ENCODE assay signal across 8 mouse cellular contexts in the genomic region with DNA sequence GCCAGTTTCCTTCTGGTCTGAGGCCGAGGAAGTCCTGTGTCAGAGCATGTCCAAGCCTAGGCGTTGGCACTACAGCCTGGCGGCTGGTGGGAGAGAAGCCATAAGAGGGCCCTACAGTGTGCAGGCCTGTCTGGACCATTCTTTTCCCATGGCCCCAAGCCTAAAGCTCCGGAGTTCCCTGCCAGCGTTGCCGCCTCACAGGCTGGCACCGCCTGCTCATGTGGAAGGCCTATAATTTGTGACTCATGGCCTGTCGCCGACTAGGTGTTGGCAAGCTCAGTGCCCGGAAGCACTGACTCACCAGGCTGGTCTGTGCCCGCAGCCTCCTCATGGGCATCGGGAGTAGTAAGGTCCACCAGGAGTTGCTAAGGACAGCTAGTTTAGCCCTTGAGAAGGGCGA. TPM values are rescaled to one million over a fixed set of nuclear protein-coding genes. Genes with fewer than 3 reads are reported as not detected.
DNase-seq lines count a peak whose midpoint lies in the region; ATAC-seq and TF ChIP-seq lines count a peak whose summit lies in the region.

No protein-coding gene starts in this region.

- POLR2A ChIA-PET in Patski (lab: Charles Lee) = no interaction called here

- WGBS in hindbrain, embryonic 14.5 days = 82% methylated on average over 13 of the region's 13 CpGs
- 85% methylated on average over 13 of the region's 13 CpGs for WGBS in hindbrain, embryonic 13.5 days
- 76% methylated on average over 13 of the region's 13 CpGs for WGBS in kidney, postnatal 0 days
- 18% methylated on average over 13 of the region's 13 CpGs for WGBS in olfactory bulb, adult 2 months
- WGBS in midbrain, embryonic 15.5 days = 89% methylated on average over 13 of the region's 13 CpGs

- DNase-seq in hindbrain, embryonic 14.5 days (ENCODE audit: low spot score) = peak; percentile 45
- peak; percentile 90 for DNase-seq in Patski (ENCODE audit: low read depth, low spot score)
- DNase-seq in kidney, postnatal 0 days (ENCODE audit: low spot score) = no peak
- DNase-seq in spleen, postnatal 36 days (ENCODE audit: low spot score in 2 of 2) = no peak

- in situ Hi-C loops in Patski (cut with MboI; ENCODE audit: low pct_unique_long_range_greater_than_20kb) = loop anchor here (25.0 kb wide), 1 partner anchor 296 kb away; no protein-coding TSS in a partner anchor

- TF ChIP-seq POLR2A in olfactory bulb, adult 2 months (IDR thresholded peaks at IDR 0.05; ENCODE audit: insufficient read depth, low read depth, low read length) = no peak

- no peak overlapping the region for H3K27ac ChIP-seq in hindbrain, embryonic 14.5 days
- no peak overlapping the region for H3K27ac ChIP-seq in hindbrain, embryonic 13.5 days
- 0 out of 2 replicates have a peak overlapping the region, but pooled peaks have one; percentile 25 for H3K27ac ChIP-seq in kidney, postnatal 0 days
- peak overlapping the region; percentile 83 for H3K27ac ChIP-seq in olfactory bulb, adult 2 months (ENCODE audit: insufficient read depth, low read depth, low read length)
- H3K27ac ChIP-seq in midbrain, embryonic 15.5 days = no peak overlapping the region

- no peak overlapping the region for H3K9ac ChIP-seq in hindbrain, embryonic 14.5 days
- no peak overlapping the region for H3K9ac ChIP-seq in hindbrain, embryonic 13.5 days
- H3K9ac ChIP-seq in kidney, postnatal 0 days (ENCODE audit: low read depth, low read length) = no peak overlapping the region
- no peak overlapping the region for H3K9ac ChIP-seq in midbrain, embryonic 15.5 days

- H3K4me1 ChIP-seq in hindbrain, embryonic 14.5 days (replicated peaks; ENCODE audit: control insufficient read depth, insufficient read depth, low read length) = peaks cover 11% of the 10 kb centered on the region; the same call in 1 of the 2 replicates
- H3K4me1 ChIP-seq in hindbrain, embryonic 13.5 days (replicated peaks) = peaks cover 10% of the 10 kb centered on the region
- peaks cover 10% of the 10 kb centered on the region; the same call in 1 of the 2 replicates for H3K4me1 ChIP-seq in kidney, postnatal 0 days (replicated peaks; ENCODE audit: insufficient read depth, low read length)
- H3K4me1 ChIP-seq in olfactory bulb, adult 2 months (ENCODE audit: control insufficient read depth, insufficient read depth, low read length) = peaks cover 30% of the 10 kb centered on the region
- peaks cover 6% of the 10 kb centered on the region for H3K4me1 ChIP-seq in midbrain, embryonic 15.5 days

- no peak overlapping the region for H3K4me2 ChIP-seq in hindbrain, embryonic 14.5 days (replicated peaks)
- H3K4me2 ChIP-seq in hindbrain, embryonic 13.5 days = no peak overlapping the region
- no peak overlapping the region for H3K4me2 ChIP-seq in kidney, postnatal 0 days (ENCODE audit: low read length)
- H3K4me2 ChIP-seq in midbrain, embryonic 15.5 days = no peak overlapping the region

- H3K9me3 ChIP-seq in hindbrain, embryonic 14.5 days (ENCODE audit: control insufficient read depth, low read length) = no peaks in the 10 kb centered on the region
- H3K9me3 ChIP-seq in hindbrain, embryonic 13.5 days = no peaks in the 10 kb centered on the region
- no peaks in the 10 kb centered on the region for H3K9me3 ChIP-seq in kidney, postnatal 0 days (replicated peaks; ENCODE audit: low read length)
- no peaks in the 10 kb centered on the region for H3K9me3 ChIP-seq in midbrain, embryonic 15.5 days

- peak; percentile 17; the same call in 1 of the 2 replicates for ATAC-seq in hindbrain, embryonic 14.5 days (ENCODE audit: low FRiP score)
- no peak for ATAC-seq in hindbrain, embryonic 13.5 days (ENCODE audit: low FRiP score)
- ATAC-seq in Patski = peak; percentile 78
- ATAC-seq in erythroid progenitor cell, adult 5-6 weeks (replicated peaks; ENCODE audit: low FRiP score, poor library complexity, severe bottlenecking) = 0 out of 2 replicates have a peak, but pooled peaks have one; percentile 25
- ATAC-seq in kidney, postnatal 0 days (replicated peaks; ENCODE audit: low FRiP score, low read depth) = no peak; the same call in 1 of the 2 replicates
- ATAC-seq in midbrain, embryonic 15.5 days (replicated peaks) = no peak

- CTCF ChIA-PET in Patski (lab: Charles Lee) = interaction anchor here (0.7 to 3.9 kb wide), 7 partner anchors 9 to 83 kb away, joined by 3 to 18 read pairs (median 4); no protein-coding TSS in a partner anchor

- no peaks in the 10 kb centered on the region for H3K27me3 ChIP-seq in hindbrain, embryonic 14.5 days (ENCODE audit: control insufficient read depth, insufficient read depth, low read length)
- no peaks in the 10 kb centered on the region for H3K27me3 ChIP-seq in hindbrain, embryonic 13.5 days
- H3K27me3 ChIP-seq in Patski = no peaks in the 10 kb centered on the region
- H3K27me3 ChIP-seq in kidney, postnatal 0 days (ENCODE audit: insufficient read depth, low read length) = no peaks in the 10 kb centered on the region
- no peaks in the 10 kb centered on the region for H3K27me3 ChIP-seq in midbrain, embryonic 15.5 days (replicated peaks)

- no peak overlapping the region for H3K4me3 ChIP-seq in hindbrain, embryonic 14.5 days (replicated peaks; ENCODE audit: low read length)
- no peak overlapping the region for H3K4me3 ChIP-seq in hindbrain, embryonic 13.5 days
- no peak overlapping the region for H3K4me3 ChIP-seq in kidney, postnatal 0 days (replicated peaks; ENCODE audit: low read depth, low read length)
- no peak overlapping the region for H3K4me3 ChIP-seq in olfactory bulb, adult 2 months (ENCODE audit: insufficient read depth, low read depth, low read length)
- H3K4me3 ChIP-seq in midbrain, embryonic 15.5 days = no peak overlapping the region

- H3K36me3 ChIP-seq in hindbrain, embryonic 14.5 days (replicated peaks; ENCODE audit: control insufficient read depth, insufficient read depth) = no peaks in the 10 kb centered on the region
- H3K36me3 ChIP-seq in hindbrain, embryonic 13.5 days = no peaks in the 10 kb centered on the region
- no peaks in the 10 kb centered on the region for H3K36me3 ChIP-seq in kidney, postnatal 0 days (ENCODE audit: insufficient read depth, low read length)
- H3K36me3 ChIP-seq in midbrain, embryonic 15.5 days (replicated peaks) = no peaks in the 10 kb centered on the region

- no peak for TF ChIP-seq CTCF in Patski (IDR thresholded peaks at IDR 0.05)
- no peak for TF ChIP-seq CTCF in kidney, postnatal 0 days (IDR thresholded peaks at IDR 0.05; ENCODE audit: low read depth)
- TF ChIP-seq CTCF in olfactory bulb, adult 2 months (IDR thresholded peaks at IDR 0.05; ENCODE audit: insufficient read depth, low read depth, low read length) = no peak

RNA-seq across cellular contexts. Expression of gene Vdac1, which starts 27.0 kb away (rescaled TPM):
- polyA plus RNA-seq in hindbrain, embryonic 14.5 days (2014; fragmentation: Nextera tagmentation; extraction: Ambion mirVana) = 295 and 334 TPM in 2 replicates
- 280 and 294 TPM in 2 replicates for polyA plus RNA-seq in hindbrain, embryonic 13.5 days (2015; fragmentation: Nextera tagmentation; extraction: Ambion mirVana)
- polyA plus RNA-seq in Patski (2021) = 498 TPM
- 36.9 and 45.4 TPM in 2 replicates for total RNA-seq in erythroid progenitor cell, adult 5-6 weeks (2015; ENCODE audit: low replicate concordance)
- total RNA-seq in erythroid progenitor cell, adult 5-6 weeks (2017; ENCODE audit: low replicate concordance) = 40.2 and 42.2 TPM in 2 replicates
- polyA plus RNA-seq in kidney, postnatal 0 days (2015; fragmentation: Nextera tagmentation; extraction: Ambion mirVana) = 355 and 398 TPM in 2 replicates
- 374 TPM in 1 of 2 replicates, not detected in the other for polyA plus RNA-seq in olfactory bulb, adult 2 months (2012; ENCODE audit: insufficient read depth, insufficient read length, low replicate concordance, missing spikeins)
- 334 and 335 TPM in 2 replicates for polyA plus RNA-seq in midbrain, embryonic 15.5 days (2015; fragmentation: Nextera tagmentation; extraction: Ambion mirVana)

RNA-seq across cellular contexts. Expression of gene Tcf7, which starts 50.8 kb away (rescaled TPM):
- polyA plus RNA-seq in hindbrain, embryonic 14.5 days (2014; fragmentation: Nextera tagmentation; extraction: Ambion mirVana) = 6.9 and 7.2 TPM in 2 replicates
- 3.2 and 4.7 TPM in 2 replicates for polyA plus RNA-seq in hindbrain, embryonic 13.5 days (2015; fragmentation: Nextera tagmentation; extraction: Ambion mirVana)
- 5.4 TPM for polyA plus RNA-seq in Patski (2021)
- 16.2 and 22.6 TPM in 2 replicates for total RNA-seq in erythroid progenitor cell, adult 5-6 weeks (2015; ENCODE audit: low replicate concordance)
- total RNA-seq in erythroid progenitor cell, adult 5-6 weeks (2017; ENCODE audit: low replicate concordance) = 1.4 and 3.3 TPM in 2 replicates
- polyA plus RNA-seq in kidney, postnatal 0 days (2015; fragmentation: Nextera tagmentation; extraction: Ambion mirVana) = 14.6 and 16.0 TPM in 2 replicates
- polyA plus RNA-seq in olfactory bulb, adult 2 months (2012; ENCODE audit: insufficient read depth, insufficient read length, low replicate concordance, missing spikeins) = 377 and 809 TPM in 2 replicates
- 5.1 and 5.5 TPM in 2 replicates for polyA plus RNA-seq in midbrain, embryonic 15.5 days (2015; fragmentation: Nextera tagmentation; extraction: Ambion mirVana)

Comparison
In these comparisons a context has a peak if more than half of its experiments do, and no peak if none do; other contexts are left out.
1. ATAC-seq: peak in hindbrain, embryonic 14.5 days (single experiment), Patski (single experiment) and erythroid progenitor cell, adult 5-6 weeks (single experiment); none in hindbrain, embryonic 13.5 days (single experiment), kidney, postnatal 0 days (single experiment) and midbrain, embryonic 15.5 days (single experiment).
2. DNase-seq: peak in hindbrain, embryonic 14.5 days (single experiment) and Patski (single experiment); none in kidney, postnatal 0 days (single experiment) and spleen, postnatal 36 days (0 of 2).
3. H3K27ac ChIP-seq: peak in kidney, postnatal 0 days (single experiment) and olfactory bulb, adult 2 months (single experiment); none in hindbrain, embryonic 14.5 days (single experiment), hindbrain, embryonic 13.5 days (single experiment) and midbrain, embryonic 15.5 days (single experiment).
4. RNA of gene Tcf7, which starts 50.8 kb away (polyA plus RNA-seq): 377 to 809 TPM in olfactory bulb, adult 2 months; 14.6 to 16.0 TPM in kidney, postnatal 0 days, 6.9 to 7.2 TPM in hindbrain, embryonic 14.5 days, 5.4 TPM in Patski (single experiment), 5.1 to 5.5 TPM in midbrain, embryonic 15.5 days and 3.2 to 4.7 TPM in hindbrain, embryonic 13.5 days; every median in the first group is over 10 times any median in the second.